Mouse (Mus musculus) liver, embryonic 14.5 days (tissue): Measurements from ENCODE around the gene Abcf1.
A peak's percentile ranks its signal among the peaks of the same experiment; 100 is the strongest.

Experiments used
- CTCF ChIP-seq: IDR thresholded peaks from 2 replicates; pipeline ENCODE4 v1.5.1; 2016; ENCODE audit warnings: antibody characterized with exemption, low read depth, control low read depth
- EP300 ChIP-seq: IDR thresholded peaks from 2 replicates; pipeline ENCODE4 v1.6.1; 2016; ENCODE audit warnings: antibody characterized with exemption, low read depth

DNA sequence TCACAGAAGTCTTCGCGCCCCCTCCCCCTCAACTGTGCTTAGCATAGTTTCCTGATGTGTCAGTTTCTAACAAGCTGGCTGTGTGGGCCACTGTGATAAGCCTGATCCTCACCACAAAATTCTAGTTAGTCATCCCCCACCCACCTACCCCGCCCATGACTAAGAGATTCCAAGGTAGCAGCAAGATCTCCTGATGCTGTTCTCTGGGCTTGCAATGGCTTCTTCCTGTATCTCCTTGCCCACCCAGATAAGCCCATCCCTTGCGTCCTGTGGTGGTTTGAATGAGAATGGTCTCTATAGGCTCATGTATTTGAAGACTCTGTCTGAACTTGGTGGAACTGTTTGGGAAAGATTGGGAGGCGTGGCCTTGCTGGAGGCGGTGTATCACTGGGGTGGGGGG, 32.4 kb upstream of the Abcf1 start:
- no peak for TF ChIP-seq CTCF
- peak; percentile 86 for TF ChIP-seq EP300
